Mouse (Mus musculus) T-helper 1 cell (primary cell): ENCODE measurements around the gene Brd3.

Experiments used
- in situ Hi-C: fragments of 300-600 bp; cut with MboI, MseI; formaldehyde crosslinking; loops from one replicate; pipeline ENCODE4 v1.15.1; 2025; ENCODE audit warnings: high pct_unique_total_duplicates

Brd3 gene

GRCm38 (mm10) chr2:27430621-27431020 is 76.8 kb downstream of the Brd3 start:
- in situ Hi-C loops, result loop anchor here (10.0 kb wide), 1 partner anchor 316 kb away; no protein-coding TSS in a partner anchor

DNA sequence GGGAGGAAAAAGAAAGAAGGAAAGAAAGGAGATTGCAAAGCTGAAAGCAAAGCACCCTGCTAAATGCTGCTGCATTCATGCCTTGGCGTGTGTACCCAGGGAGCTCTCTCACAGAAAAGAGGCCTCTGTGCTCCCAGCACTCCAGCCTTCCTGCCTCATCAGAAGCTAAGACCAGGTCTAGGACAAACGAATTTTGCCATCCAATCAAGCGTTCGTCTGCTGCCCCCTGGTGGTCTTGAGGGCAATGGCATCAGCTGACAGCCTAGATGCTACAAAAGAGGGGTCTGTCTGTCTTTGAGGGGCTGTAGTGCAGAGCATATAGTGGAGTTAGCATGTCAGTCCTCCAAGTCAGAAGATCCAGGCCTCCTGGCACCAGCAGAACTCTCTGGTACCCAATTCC is 79.4 kb downstream of the Brd3 start:
- in situ Hi-C loops, result loop anchor here (5.0 kb wide), 1 partner anchor 146 kb away; no protein-coding TSS in a partner anchor

GRCm38 (mm10) chr2:27426855-27427457 is 80.5 kb downstream of the Brd3 start, which contains the start of gene Vav2:
Vav2 (minus strand) TSS chr2:27427033.
- in situ Hi-C loops, result loop anchor here (5.0 kb wide), 1 partner anchor 145 kb away; no protein-coding TSS in a partner anchor

- in situ Hi-C loops, result loop anchor here (5.0 kb wide), 1 partner anchor 144 kb away; no protein-coding TSS in a partner anchor
These were observed 81.0 kb downstream of the Brd3 start for GRCm38 (mm10) chr2:27426406-27426854.

GRCm38 (mm10) chr2:27425751-27426405 is 81.6 kb downstream of the Brd3 start:
- in situ Hi-C loops, result loop anchor here (5.0 kb wide), 1 partner anchor 144 kb away; no protein-coding TSS in a partner anchor

- in situ Hi-C loops, result loop anchor here (5.0 kb wide), 1 partner anchor 143 kb away; no protein-coding TSS in a partner anchor
These were observed 82.3 kb downstream of the Brd3 start for GRCm38 (mm10) chr2:27425161-27425611.

- in situ Hi-C loops, result no loop called here
These were observed 83.9 kb downstream of the Brd3 start for GRCm38 (mm10) chr2:27423596-27423995.

- in situ Hi-C loops, result no loop called here
These were observed 86.0 kb downstream of the Brd3 start for GRCm38 (mm10) chr2:27421293-27422068.

- in situ Hi-C loops, result no loop called here
These were observed 88.8 kb downstream of the Brd3 start for GRCm38 (mm10) chr2:27418577-27419070.

GRCm38 (mm10) chr2:27417648-27418153 is 89.8 kb downstream of the Brd3 start:
- in situ Hi-C loops, result no loop called here

DNA sequence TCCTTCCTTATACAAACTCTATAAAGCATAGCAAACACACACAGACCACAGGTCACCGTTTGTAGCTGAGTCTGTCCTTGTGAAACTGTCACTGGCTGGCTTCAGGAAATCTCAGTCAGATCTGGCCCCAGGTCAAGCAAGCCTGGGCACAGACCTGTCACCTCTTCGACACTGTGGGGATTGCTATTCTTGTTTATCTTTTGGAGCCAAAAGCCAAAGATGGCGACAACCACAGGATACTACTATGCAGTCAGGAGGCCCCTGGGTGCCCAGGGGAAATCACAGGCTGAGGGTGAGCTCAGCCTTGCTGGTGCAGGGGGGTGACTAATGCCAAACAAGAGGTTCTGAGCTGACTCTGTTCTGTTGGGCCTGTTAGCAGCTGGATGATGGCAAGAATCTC is 91.0 kb downstream of the Brd3 start:
- in situ Hi-C loops, result no loop called here

DNA sequence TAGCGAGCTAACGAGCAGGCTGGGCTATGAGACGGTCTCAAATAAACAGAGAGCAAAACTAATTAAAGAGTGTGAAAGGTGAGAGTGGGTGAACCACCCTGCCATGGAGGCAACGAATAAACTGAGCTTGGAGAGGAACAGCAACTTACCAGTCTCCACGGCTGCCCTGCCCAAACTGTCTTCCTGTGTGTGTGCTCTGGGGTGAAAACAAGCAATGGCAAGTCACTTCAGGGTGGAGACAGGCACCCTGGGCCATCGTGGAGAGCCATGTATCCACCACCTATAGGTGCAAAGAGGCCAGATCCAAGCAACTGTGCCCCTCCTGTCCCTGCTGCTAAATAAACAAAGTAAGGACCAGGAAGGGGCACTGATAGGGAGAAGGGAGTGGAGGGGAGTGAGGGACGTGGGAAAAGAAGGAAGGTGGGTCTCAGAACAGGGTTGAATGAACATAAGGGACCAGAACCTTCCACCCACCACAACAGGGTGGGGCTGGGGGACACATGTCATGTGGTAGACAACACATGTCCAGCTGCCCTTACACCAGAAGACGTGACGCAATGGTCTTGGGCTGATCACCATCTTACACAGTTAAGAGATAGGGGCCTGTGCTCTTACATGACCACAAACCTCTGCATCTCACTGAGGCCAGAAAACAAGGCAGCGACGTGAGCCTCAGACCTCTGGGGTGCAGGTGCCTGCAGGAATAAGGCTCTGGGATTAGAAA is 92.2 kb downstream of the Brd3 start:
- in situ Hi-C loops, result no loop called here

GRCm38 (mm10) chr2:27413936-27414657 is 93.4 kb downstream of the Brd3 start:
- in situ Hi-C loops, result no loop called here

GRCm38 (mm10) chr2:27413582-27413935 is 93.9 kb downstream of the Brd3 start:
- in situ Hi-C loops, result no loop called here

- in situ Hi-C loops, result no loop called here
These were observed 95.1 kb downstream of the Brd3 start for GRCm38 (mm10) chr2:27412245-27412800.

DNA sequence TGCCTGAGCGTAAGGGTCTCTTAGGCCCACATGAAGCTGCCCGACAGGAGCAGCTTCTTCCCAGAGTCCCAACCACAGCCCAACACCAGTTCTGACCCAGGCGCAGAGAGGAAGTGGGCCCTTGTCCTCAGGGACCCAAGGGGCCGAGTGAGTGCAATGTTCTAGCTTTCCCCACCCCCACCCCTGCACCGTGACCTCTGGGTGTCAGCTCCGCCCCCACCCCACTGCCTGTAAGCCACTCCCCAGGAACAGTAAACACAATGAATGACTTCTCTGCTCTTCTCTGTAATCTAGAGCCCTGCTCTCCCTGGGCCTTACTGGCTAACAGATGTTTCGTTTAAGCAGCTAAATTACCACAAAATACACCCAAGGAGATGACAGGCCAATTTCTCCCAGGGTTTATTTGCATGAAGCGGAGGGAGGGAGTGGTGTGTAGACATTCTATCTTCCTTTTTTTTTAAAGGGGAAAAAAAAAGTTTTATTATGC is 95.7 kb downstream of the Brd3 start:
- in situ Hi-C loops, result no loop called here

- in situ Hi-C loops, result no loop called here
These were observed 96.8 kb downstream of the Brd3 start for GRCm38 (mm10) chr2:27410518-27411140.

- in situ Hi-C loops, result no loop called here
These were observed 99.3 kb downstream of the Brd3 start for GRCm38 (mm10) chr2:27408194-27408593.

GRCm38 (mm10) chr2:27406928-27407327 is 100.5 kb downstream of the Brd3 start:
- in situ Hi-C loops, result no loop called here
